Mouse (Mus musculus) heart, postnatal 0 days (tissue): Measurements from ENCODE around the gene Aco1.

Source experiments
- CTCF ChIP-seq: IDR thresholded peaks from 2 replicates; pipeline ENCODE4 v1.5.1; 2016; ENCODE audit warnings: antibody characterized with exemption, control low read depth, low read depth
- EP300 ChIP-seq: IDR thresholded peaks from 2 replicates; pipeline ENCODE4 v1.6.1; 2016; ENCODE audit warnings: antibody characterized with exemption, low read depth

GRCm38 (mm10) chr4:40163646-40164045, 20.8 kb downstream of the Aco1 start:
- TF ChIP-seq CTCF (no peak), EP300 (no peak)
